Mouse (Mus musculus): ENCODE measurements at regions not wholly inside any gene's neighbourhood (a gene's known extent, or its start where the extent isn't known, plus 50 kb on each side); places are given as distances from the start of the nearest gene placed in this dataset.

DNA sequence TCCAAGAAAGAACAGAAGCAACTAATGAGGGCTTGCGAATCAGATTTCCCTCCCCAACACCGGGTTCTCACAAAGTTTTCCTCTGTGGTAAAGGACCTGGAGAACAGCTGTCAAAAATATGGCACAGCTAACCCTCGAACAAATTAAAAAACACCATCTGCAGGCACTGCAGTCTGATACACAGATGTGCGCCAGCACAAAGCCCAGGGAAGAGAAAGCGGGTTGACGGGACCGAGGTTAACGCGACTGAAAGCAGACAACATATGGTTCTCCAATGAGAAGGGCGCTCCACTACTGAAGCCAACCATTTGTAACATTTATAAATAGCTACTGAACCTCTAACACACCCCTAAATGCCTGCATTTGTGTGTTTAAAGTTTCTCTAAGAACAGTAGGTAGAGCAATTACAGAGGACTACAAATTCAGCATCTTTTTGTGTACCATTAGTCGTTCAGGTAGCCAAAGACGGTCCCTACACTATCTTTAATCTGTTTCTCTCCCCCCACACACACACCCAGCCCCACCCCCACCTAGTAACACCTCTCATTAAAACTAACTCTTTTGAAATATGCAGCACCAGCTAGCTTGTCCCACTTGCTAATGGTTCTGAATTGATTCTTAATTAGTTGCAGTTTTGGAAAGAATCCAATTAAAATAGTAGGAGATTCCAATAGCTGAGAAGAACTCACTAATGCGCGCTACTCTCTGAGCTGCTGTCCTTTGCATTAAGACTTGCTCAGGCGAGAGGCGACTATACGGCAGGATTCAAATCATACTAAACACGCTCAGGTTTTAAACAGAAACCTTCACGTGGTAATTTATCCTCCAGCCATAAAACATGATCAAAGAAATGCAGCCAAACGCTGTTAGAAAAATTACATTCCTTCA lies 236.0 kb upstream of the Hnrnpa3 start:
- no peak for DNase-seq

DNA sequence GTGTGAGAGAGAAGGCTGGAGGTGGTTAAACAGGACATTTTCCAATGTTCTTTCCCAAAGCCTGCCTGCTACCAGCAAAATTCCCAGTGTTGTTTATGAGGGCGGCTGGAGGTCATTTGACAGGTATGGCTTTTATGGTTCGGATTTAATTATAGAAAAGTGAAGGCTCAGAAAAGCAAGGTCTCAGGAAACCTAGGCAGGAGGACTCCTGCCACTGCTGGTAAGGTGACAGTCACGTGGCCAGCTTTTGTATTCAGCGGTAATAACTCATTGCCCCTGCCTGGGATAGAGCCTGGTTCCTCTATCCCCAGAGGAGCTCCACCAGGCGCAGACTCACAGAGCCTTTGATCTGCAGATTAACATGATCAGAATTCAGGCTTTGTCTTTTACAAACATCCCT lies 235.2 kb upstream of the Hnrnpa3 start:
- no peak for DNase-seq

DNA sequence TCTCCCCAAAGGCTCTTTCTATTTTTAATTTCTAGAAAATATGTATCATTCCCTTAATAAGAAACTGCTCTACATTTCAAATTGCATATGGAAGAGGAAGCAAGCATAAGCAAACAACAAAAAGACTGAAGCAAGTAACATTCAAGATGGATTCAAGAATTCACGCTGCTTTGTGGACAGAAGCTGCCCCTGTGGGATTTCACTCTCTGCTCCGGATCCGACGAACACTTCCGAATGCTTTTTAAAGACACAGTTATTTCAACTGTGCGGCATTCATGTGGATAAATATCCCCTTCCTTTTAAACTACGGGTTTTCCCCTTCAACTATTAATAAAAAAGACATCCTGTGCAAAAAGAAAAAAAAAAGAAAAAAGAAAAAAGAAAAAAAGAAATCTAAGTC lies 234.7 kb upstream of the Hnrnpa3 start:
- no peak for DNase-seq

DNA sequence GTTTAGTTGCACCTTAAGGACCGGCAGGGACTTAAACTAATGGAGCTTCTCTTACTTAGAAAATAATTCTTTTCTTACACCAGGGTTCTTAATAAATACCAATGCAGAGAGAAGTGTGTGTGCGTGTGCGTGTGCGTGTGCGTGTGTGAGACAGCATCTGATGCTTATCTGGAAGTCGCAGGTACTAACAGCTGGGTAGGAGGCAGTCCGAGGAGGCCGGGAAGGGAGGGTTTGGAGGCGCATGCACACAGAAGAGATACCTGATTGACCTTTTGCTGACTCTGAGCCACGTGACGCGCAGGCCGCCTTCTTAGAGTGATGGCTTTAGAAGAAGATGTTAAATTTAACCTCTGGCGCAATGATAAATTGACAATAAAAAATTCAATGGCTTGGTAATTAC lies 234.2 kb upstream of the Hnrnpa3 start:
- no peak for DNase-seq

DNA sequence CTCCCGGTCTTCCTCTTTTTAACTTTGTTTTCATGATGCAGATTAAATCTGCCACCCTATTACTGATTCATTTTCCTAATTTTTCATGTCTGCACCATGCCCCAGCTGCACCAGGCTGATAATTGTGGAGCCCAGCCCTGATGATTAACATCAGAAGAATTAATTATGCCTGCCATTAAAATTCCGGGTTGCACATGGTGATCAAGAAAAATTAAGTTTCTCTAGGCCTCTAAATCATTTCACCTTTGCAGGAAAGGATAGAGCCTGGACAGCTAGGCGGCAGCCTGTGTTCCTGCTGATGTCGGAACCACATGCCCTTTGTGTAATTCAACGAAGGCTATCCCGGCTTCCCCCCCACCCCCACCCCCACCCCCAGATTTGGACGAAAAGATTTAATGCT lies 233.7 kb upstream of the Hnrnpa3 start:
- no peak for DNase-seq

DNA sequence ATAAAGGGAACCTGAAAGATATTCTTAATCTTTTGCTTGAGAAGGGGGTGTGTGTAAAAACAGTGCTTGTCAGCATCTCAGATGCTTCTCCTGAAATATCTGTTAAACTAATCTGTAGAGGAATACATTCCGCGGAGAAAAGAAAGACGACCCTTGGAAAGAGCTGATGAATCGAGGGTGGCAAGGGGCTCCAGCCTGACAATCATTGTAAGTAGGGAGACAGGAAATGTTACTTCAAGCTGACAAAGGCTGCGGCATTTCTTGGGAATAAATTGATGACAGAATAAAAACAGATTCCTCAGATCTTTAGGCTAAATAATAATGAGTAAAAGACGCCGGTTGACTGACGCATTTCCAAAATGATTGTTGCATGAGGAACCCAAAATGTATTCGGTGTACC lies 233.3 kb upstream of the Hnrnpa3 start:
- no peak for DNase-seq

DNA sequence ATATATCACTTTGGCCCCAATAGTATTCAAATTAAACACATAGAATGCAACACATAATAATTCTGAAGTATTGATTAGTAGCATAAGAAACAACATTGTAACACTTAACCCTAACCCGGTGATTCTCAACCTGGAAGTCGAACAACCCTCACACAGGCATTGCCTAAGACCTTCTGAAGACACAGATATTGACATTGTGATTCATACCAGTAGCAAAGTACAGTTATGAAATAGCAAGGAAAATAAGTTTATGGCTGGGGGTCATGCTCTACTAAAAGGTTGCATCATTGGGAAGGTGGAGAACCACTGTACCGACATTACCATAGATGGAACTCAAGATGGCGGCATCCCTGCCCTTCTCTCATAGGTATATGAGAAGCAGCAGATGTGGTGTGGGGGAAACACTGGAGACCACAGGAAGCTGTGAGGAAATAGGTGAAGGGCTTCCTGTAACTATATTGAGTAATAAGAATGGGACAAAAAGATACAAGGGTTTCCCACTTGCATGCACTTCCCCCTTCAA lies 231.1 kb upstream of the Hnrnpa3 start:
- DNase-seq = no peak

DNA sequence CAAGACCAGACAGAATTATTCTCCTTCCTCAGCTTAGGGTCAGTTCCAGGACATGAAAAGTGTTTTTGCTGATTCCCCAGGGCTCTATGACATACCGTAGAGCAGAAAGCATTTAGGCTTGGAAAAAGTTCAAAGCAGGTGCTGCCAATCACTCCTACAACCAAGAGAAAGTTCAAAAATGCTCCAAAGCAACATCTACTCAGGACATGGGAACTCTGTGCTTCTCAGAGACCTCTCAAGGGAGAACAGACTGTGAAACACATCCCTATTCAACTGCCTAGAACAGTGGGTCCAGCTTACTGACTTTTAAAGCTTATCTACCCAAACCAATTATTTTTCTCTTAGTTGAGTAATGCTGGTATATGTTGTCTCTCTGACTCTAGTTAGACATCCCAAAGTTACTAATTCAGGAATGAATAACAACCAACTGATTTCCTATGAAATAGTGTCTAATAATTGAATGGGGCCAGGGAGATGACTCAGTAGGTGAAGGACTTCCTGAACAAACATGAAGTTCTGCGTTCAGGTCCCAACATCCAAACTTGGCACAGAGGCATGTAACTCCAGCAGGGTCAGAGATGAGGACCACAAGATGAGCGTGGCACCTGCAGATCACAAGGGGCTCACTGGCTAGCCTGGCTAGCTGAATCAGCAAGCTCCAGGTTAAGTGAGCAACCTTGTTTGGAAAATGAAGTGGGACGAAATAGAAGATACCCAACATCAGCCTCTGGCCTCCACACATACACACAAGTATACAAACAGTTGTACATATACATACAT lies 228.7 kb upstream of the Hnrnpa3 start:
- DNase-seq = no peak

DNA sequence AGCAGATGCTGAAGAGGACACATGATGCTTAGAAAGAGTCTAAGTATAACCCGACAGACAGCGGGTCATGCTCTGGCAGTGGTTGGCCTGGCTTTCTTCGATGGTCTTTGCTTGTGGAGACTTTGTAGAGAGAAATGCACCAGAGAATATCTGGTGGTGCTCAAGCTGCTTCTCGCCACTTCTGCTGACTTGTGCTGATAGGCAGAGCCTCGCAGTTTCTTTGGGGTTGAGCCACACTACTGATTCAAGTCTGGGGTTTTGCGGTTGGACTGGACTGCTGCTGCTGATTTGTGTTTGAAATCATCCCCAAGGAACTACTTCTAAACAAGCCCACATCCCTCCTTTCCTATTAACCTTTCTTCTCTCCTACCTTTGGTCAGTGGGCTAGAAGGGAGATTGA lies 227.1 kb upstream of the Hnrnpa3 start:
- DNase-seq = no peak

DNA sequence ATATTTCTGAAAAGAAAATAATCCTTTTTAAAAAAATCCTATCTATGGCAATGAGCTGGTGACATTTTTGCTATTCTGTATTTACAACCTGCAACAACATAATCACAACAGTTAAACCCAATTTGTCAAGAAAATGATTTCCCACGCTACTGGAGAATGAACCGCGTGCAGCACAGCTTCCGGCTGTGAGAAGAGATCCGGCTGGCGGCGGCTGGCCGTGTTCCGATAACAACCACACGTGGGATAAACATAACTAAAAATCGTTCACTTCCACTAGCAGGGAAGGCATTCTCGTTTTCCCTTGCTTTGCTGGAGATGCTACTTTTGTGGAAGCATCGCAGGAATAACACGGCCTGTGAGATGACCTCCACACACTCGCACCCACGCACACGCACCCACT lies 224.5 kb upstream of the Hnrnpa3 start:
- no peak for DNase-seq

DNA sequence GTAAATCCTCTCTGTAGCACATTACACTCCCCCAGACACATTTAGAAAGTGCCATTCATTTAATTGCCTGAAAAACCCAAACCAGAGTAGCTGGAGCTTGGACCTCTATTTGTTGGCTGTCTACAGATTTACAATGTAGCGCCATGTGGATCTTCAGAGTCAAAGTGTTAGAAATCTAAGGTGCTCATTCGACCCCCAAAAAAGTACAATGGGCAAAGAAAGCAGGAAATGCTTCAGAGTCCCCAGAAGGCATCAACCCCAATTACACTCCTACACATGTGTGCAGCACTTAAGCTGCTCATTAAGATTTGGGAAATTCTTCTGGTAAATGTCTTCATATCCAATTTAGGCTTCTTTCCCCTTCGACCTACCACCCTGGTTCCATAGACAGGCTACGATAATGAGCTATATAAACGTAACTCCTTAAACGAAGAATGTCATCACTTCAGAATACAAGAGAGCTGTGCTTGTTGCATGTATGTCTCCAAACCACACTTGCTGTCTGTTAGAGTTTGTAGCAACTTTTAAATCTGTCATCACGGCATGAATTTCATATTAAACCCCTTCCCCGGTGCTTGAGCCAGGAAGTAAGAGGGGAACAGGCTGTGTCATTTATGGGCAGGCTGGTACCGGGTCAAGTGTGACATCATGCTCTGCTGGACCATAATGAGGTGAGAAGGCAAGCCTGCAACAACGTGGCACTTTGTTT lies 219.4 kb upstream of the Hnrnpa3 start:
- DNase-seq = no peak

DNA sequence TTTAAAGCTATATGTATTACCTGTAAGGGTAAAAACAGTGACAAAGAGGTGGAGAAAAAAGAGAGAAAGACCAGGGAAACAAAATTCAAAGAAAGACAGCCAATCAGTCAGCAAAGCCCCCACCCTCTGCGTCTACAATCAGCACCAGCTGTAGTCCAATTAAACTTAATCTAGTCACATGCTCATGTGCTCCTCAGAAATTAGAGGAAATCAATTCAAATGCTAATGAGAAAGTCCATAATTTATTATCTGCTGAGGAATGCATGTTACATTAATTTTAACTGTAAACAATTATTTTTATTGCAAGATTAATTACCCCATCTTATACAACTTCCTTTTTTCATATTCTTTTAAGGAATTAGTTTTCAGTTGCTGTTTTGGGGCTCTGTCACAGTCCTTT lies 216.4 kb upstream of the Hnrnpa3 start:
- DNase-seq = no peak

DNA sequence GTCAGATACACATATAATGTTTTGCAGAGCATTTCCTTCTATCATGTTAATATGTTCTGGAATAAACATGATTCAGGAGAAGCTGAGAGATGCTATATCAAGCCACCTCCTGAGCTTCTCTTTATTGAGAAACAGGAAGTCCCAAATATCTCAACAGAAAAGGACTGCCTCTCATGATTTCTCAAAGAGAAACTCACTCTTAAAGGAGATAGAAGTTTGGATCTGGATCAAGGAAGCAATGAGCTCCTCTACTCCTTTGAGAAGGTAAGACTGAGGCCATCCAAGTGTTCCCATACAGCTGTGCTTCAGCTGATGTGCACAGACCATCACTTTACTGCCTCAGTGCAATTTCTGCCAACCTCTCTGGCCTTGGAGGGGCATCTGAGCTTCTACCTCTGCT lies 213.9 kb upstream of the Hnrnpa3 start:
- DNase-seq = no peak

DNA sequence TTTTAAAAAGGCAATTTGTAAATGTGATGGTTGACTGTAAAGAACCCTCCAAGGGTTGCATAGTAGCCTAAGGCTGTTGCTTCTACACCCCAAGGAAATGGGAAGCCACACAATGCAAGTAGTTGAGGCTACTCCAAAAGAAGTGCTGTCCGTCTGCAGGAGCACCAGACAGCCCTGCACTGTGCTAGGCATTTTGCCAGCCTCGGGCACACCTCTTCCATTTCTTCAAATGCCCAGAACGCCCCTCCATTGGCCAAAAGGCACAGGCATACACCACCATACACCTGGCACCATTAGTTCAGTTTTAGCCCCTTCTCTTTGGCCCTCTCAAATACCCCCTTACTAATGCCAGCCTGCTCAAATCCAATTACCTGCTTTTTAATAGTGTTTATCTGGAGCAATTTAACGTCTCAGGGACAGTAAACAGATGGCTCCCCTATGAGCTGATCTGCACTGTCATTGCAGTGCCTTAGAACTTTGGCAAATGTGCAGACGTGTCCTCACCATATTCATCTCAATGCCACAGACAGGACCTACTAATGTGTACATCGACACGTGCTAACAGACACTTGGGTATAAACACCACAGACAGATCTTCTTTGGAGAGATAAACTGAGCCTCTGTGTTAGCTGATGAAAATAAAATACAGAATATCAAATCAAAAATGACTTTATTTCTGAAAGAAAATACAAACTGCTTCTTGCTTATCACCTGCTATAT lies 211.9 kb upstream of the Hnrnpa3 start:
- no peak for DNase-seq

DNA sequence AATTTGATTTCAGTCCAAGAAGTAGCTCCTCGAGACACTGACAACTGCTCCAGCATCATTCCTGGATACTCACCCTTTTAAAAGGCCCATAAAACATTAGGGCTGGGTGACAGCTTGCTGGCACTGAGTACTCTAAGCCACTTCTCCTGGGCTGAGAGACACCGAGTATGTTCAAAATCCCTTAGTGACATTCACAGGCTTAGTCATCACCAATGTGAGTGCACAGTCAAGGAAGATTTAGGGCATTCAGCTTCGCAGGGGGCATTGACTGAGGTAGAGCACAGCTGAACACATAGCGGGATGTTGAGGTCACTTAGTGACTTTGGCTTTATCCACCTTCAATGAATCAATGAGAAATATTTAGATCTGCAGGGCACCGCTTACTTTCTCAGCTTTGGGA lies 210.8 kb upstream of the Hnrnpa3 start:
- DNase-seq = no peak

DNA sequence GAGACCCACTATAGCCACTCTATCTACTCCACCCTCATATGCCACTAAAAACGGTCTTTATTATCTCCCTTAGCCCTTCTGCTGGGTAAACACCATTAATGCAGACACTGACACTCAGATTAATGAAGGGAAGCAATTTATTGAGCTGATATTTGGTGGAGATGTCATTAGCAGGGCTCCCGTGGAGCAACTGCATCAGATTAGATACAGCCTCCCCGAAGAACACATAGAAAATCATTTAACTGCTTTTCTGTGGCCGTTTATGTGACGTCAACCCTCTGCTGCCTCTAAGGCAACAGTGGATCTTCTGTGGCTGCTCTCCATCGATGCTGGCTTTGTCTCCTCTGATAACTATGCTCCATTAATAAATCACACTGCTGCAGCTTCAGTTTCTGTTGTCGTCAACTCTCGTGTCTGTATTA lies 207.2 kb upstream of the Hnrnpa3 start:
- DNase-seq = no peak

DNA sequence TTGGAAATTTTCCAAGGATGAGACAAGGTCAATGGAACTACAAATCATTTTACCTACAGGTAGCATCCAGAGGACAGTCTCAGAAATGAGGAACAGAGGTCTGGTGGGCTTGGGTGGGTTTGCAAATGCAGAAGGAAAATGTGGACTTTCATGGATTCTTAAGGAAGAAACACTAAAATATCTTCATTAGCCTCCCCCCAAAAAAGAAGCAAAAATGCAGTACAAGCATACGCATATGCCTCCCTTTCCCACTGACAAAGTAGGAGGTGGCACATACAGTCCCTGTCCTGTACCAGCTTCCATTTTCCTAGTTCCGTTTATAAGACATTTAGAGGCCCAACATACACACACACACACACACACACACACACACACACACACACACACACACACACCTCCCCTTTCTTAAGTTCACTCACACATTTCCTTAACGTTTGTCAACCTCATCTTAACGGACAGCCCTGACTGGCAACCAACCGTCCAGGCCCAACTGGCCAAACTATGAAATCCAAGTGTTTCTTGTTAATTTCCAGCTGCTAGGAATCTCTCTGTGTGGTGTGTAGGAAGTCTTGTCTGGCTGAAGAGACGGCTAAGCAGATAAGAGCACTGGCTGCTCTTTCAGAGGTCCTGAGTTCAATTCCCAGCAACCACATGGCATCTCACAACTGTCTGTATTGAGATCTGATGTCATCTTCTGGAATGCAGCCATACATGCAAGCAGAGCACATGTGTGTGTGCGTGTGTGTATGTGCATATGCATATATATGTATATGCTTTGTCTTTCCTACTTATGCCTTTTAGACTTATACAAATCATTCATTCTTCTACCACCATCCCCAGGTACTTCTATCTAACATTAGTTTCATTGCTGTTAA lies 206.6 kb upstream of the Hnrnpa3 start:
- no peak for DNase-seq

DNA sequence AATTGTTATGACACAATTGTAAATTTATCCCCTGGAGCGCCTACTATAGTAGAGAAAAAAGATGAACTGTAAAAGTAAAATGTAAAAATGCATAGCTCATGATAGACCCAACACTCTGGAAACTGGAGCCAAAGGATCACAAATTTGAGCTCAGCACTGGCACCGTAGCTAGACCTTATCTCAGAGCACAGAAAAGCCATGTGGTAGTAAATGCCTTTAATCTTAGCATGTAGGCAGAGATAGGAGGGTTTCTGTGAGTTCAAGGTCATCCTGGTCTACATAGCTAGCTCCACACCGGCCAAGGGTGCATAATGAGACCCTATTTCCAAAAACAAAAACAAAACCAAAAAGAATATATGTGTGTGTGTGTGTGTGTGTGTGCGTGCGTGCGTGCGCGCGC lies 203.6 kb upstream of the Hnrnpa3 start:
- DNase-seq = no peak

DNA sequence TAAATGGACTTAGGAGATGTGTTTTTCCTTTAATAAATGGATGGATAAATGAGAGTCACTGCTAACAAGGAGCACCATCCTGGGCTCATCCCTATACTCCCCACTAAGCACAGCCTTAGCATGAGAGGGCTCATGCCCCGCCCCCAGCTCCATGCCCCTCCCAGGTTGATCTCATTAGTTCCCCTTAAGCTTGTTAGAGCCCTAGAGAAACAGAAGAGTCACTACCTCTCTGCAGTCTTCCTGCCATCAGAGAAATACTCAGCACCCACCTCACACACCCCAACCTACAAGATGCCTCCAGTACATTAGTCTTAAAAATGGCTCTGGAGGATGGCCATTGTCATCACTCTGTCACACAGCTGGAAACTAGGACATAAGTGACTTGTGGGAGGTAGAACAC lies 202.8 kb upstream of the Hnrnpa3 start:
- DNase-seq = no peak

DNA sequence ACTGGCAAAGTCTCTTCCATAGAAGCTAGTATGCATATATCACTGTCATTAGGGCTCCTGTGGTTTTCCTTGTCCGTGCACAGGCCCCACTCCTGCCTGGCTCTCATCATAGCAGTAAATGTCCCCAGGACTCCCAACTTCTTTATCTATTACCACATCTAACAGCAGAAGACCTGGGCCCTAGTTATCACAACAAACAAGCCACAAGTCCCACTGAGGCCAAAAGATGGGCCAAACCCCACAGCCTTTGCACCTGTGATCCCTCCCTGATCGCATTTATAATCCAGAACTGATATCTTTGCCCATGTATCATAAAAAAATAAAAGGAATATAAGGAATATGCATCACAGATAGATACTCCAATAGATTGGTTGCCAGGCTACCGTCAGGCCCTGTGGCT lies 201.6 kb upstream of the Hnrnpa3 start:
- no peak for DNase-seq

DNA sequence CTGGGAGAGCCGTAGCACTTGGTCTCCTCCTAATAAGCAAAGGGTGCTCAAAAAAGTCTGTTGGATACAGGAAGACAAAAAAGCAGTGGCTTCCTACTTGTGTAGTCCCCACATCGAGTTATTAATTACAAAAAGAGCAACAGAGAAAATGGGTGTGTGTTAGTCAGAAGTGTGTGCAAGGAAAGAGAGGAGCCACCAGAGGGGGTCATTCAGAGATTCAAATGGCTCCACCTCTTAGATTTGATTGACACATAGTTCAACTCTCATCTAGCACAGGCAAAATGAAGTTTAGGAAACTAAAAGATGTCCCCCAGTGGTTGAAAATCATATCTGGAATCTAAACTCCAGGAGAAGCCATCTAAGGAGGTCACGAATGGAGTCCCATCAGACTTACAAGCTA lies 200.2 kb upstream of the Hnrnpa3 start:
- DNase-seq = no peak

All from heart, postnatal 4 days (tissue).